Mouse (Mus musculus) liver, embryonic 16.5 days (tissue): ENCODE measurements around the gene Zbtb20. TPM values are rescaled to one million over a fixed set of nuclear protein-coding genes. Genes with fewer than 3 reads are reported as not detected.

Source experiments
- ATAC-seq: fragments of 200-750 bp; cut with Nextera tagmentation; 2 replicates; pipeline ENCODE4 v1.8.0; 2017; ENCODE audit warnings: low read depth, mild to moderate bottlenecking, moderate number of reproducible peaks, moderate library complexity
- H3K27ac ChIP-seq: fragments of 300-500 bp; sonication (generic); 2 replicates; pipeline ENCODE4 v1.5.1; 2014; ENCODE audit warnings: mild to moderate bottlenecking, low read length
- H3K27me3 ChIP-seq: fragments of 300-500 bp; sonication (generic); 2 replicates; pipeline ENCODE4 v1.6.1; 2014; ENCODE audit warnings: low read depth, low read length, mixed read lengths; ENCODE audit not compliant: control insufficient read depth, insufficient read depth
- H3K36me3 ChIP-seq: fragments of 300-500 bp; sonication (generic); 2 replicates; pipeline ENCODE4 v1.6.1; 2014; ENCODE audit warnings: mild to moderate bottlenecking; ENCODE audit not compliant: control insufficient read depth, insufficient read depth
- H3K4me1 ChIP-seq: fragments of 300-500 bp; sonication (generic); 2 replicates; pipeline ENCODE4 v1.6.1; 2014; ENCODE audit warnings: low read depth, low read length, mixed read lengths; ENCODE audit not compliant: control insufficient read depth
- H3K4me2 ChIP-seq: fragments of 300-500 bp; sonication (generic); 2 replicates; pipeline ENCODE4 v1.6.1; 2014; ENCODE audit warnings: low read depth, low read length, mixed read lengths
- H3K4me3 ChIP-seq: fragments of 300-500 bp; sonication (generic); 2 replicates; pipeline ENCODE4 v1.5.1; 2014; ENCODE audit warnings: low read depth, mild to moderate bottlenecking, low read length
- H3K9ac ChIP-seq: fragments of 300-500 bp; sonication (generic); 2 replicates; pipeline ENCODE4 v1.6.1; 2014; ENCODE audit warnings: low read depth, low read length
- H3K9me3 ChIP-seq: fragments of 300-500 bp; sonication (generic); replicated peaks from 2 replicates; pipeline ENCODE4 v1.6.1; 2016; ENCODE audit warnings: low read length; ENCODE audit not compliant: control insufficient read depth
- WGBS: fragments of 180-500 bp; shearing (Covaris S2); extraction: QIAGEN DNeasy Blood & Tissue Kit; methylation state at CpG from one replicate; pipeline ENCODE4 v1.1.7; 2014; ENCODE audit not compliant: insufficient replicate concordance; 5-methylcytosine and 5-hydroxymethylcytosine counted together
- polyA plus RNA-seq: library from polyadenylated mRNA; unstranded; fragments of >200 nt; fragmentation: Nextera tagmentation; extraction: Ambion mirVana; gene quantifications from 2 replicates; pipeline ENCODE4 v1.2.1, GENCODE M21; 2015

The Zbtb20 gene
- polyA plus RNA-seq, 1 experiment from 2014 or later: 5.7 TPM

GRCm38 (mm10) chr16:43359546-43359945 is 483.9 kb downstream of the Zbtb20 start:
- no peak for ATAC-seq
- Histone ChIP-seq H3K4me1 (no peaks in the 10 kb centered on the region), H3K9me3 (no peaks in the 10 kb centered on the region), H3K27me3 (no peaks in the 10 kb centered on the region), H3K27ac (no peak overlapping the region), H3K4me3 (no peak overlapping the region), H3K4me2 (no peak overlapping the region), H3K36me3 (no peaks in the 10 kb centered on the region), H3K9ac (no peak overlapping the region)
- 55% methylated on average over 3 of the region's 3 CpGs for WGBS

GRCm38 (mm10) chr16:43360112-43360511 is 484.4 kb downstream of the Zbtb20 start:
- no peaks in the 10 kb centered on the region for H3K9me3 ChIP-seq
- no peaks in the 10 kb centered on the region for H3K27me3 ChIP-seq
- no peak overlapping the region for H3K4me2 ChIP-seq
- no peak overlapping the region for H3K27ac ChIP-seq
- H3K4me1 ChIP-seq: no peaks in the 10 kb centered on the region
- ATAC-seq: no peak
- no peak overlapping the region for H3K9ac ChIP-seq
- H3K4me3 ChIP-seq: no peak overlapping the region
- 62% methylated on average over 2 of the region's 2 CpGs for WGBS
- H3K36me3 ChIP-seq: no peaks in the 10 kb centered on the region

- 66% methylated on average over 7 of the region's 7 CpGs for WGBS
- H3K36me3 ChIP-seq: no peaks in the 10 kb centered on the region
- no peak overlapping the region for H3K9ac ChIP-seq
- H3K4me2 ChIP-seq: no peak overlapping the region
- H3K27ac ChIP-seq: no peak overlapping the region
- H3K4me1 ChIP-seq: no peaks in the 10 kb centered on the region
- no peak for ATAC-seq
- H3K27me3 ChIP-seq: no peaks in the 10 kb centered on the region
- no peaks in the 10 kb centered on the region for H3K9me3 ChIP-seq
- no peak overlapping the region for H3K4me3 ChIP-seq
Observed at GRCm38 (mm10) chr16:43360838-43361480, 485.3 kb downstream of the Zbtb20 start.

- H3K4me1 ChIP-seq: no peaks in the 10 kb centered on the region
- H3K36me3 ChIP-seq: no peaks in the 10 kb centered on the region
- H3K9ac ChIP-seq: no peak overlapping the region
- WGBS: 47% methylated on average over 9 of the region's 9 CpGs
- H3K4me2 ChIP-seq: no peak overlapping the region
- no peak overlapping the region; the same call in 1 of the 2 replicates for H3K27ac ChIP-seq
- no peaks in the 10 kb centered on the region for H3K9me3 ChIP-seq
- no peak overlapping the region for H3K4me3 ChIP-seq
- no peaks in the 10 kb centered on the region for H3K27me3 ChIP-seq
- ATAC-seq: peak; percentile 54; the same call in 1 of the 2 replicates
Observed at GRCm38 (mm10) chr16:43362651-43363300, 487.1 kb downstream of the Zbtb20 start.

- ATAC-seq: 0 out of 2 replicates have a peak, but pooled peaks have one; percentile 13
- Histone ChIP-seq H3K9me3 (no peaks in the 10 kb centered on the region), H3K27ac (peak overlapping the region; percentile 24; the same call in 1 of the 2 replicates), H3K4me3 (no peak overlapping the region), H3K4me1 (no peaks in the 10 kb centered on the region), H3K27me3 (no peaks in the 10 kb centered on the region), H3K4me2 (no peak overlapping the region), H3K9ac (no peak overlapping the region), H3K36me3 (no peaks in the 10 kb centered on the region)
- 45% methylated on average over 6 of the region's 6 CpGs for WGBS
Observed at GRCm38 (mm10) chr16:43363316-43363715, 487.6 kb downstream of the Zbtb20 start.

- H3K4me2 ChIP-seq: 0 out of 2 replicates have a peak overlapping the region, but pooled peaks have one; percentile 20
- H3K9ac ChIP-seq: no peak overlapping the region
- no peak overlapping the region for H3K4me3 ChIP-seq
- peak overlapping the region; percentile 1 for H3K27ac ChIP-seq
- H3K9me3 ChIP-seq: no peaks in the 10 kb centered on the region
- H3K4me1 ChIP-seq: no peaks in the 10 kb centered on the region
- H3K27me3 ChIP-seq: no peaks in the 10 kb centered on the region
- H3K36me3 ChIP-seq: no peaks in the 10 kb centered on the region
- 23% methylated on average over 7 of the region's 7 CpGs for WGBS
- 0 out of 2 replicates have a peak, but pooled peaks have one; percentile 51 for ATAC-seq
Observed at GRCm38 (mm10) chr16:43363751-43364515, 488.3 kb downstream of the Zbtb20 start.

- WGBS: 63% methylated on average over 6 of the region's 6 CpGs
- Histone ChIP-seq H3K36me3 (no peaks in the 10 kb centered on the region), H3K27me3 (no peaks in the 10 kb centered on the region), H3K4me1 (no peaks in the 10 kb centered on the region), H3K4me3 (no peak overlapping the region), H3K9me3 (no peaks in the 10 kb centered on the region), H3K4me2 (no peak overlapping the region), H3K27ac (no peak overlapping the region), H3K9ac (no peak overlapping the region)
- ATAC-seq: no peak
Observed at GRCm38 (mm10) chr16:43364516-43364910, 488.8 kb downstream of the Zbtb20 start.

- no peak overlapping the region for H3K27ac ChIP-seq
- no peak overlapping the region for H3K9ac ChIP-seq
- no peak for ATAC-seq
- 58% methylated on average over 3 of the region's 3 CpGs for WGBS
- H3K9me3 ChIP-seq: no peaks in the 10 kb centered on the region
- H3K4me1 ChIP-seq: no peaks in the 10 kb centered on the region
- no peaks in the 10 kb centered on the region for H3K36me3 ChIP-seq
- H3K27me3 ChIP-seq: no peaks in the 10 kb centered on the region
- H3K4me3 ChIP-seq: no peak overlapping the region
- no peak overlapping the region for H3K4me2 ChIP-seq
Observed at GRCm38 (mm10) chr16:43365277-43365676, 489.6 kb downstream of the Zbtb20 start.
